Mouse (Mus musculus): Measurements from ENCODE around the gene Rbms3. TPM values are rescaled to one million over a fixed set of nuclear protein-coding genes. Genes with fewer than 3 reads are reported as not detected.

Rbms3 gene
- total RNA-seq, 2 experiments from 2014 or later: not detected

DNA sequence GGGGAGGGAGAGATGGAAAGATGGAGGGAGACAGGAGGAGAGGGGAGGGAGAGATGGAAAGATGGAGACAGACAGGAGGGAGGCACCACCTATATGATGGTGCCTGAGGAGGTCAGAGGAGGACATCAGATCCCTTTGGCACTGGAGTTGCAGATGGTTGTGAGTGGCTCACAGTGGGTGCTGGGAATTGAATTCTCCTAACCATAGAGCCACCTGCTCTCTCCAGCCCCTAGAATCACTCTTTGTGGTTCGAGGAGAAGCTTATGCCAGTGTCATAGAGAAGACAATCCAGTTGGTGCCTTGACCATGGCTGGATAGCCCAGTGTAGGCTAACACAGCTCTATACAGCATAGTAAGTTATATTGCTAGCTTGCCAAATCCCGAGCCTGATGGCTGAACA lies 137.8 kb downstream of the Rbms3 start:
- ATAC-seq (replicated peaks; ENCODE audit: poor library complexity): no peak

DNA sequence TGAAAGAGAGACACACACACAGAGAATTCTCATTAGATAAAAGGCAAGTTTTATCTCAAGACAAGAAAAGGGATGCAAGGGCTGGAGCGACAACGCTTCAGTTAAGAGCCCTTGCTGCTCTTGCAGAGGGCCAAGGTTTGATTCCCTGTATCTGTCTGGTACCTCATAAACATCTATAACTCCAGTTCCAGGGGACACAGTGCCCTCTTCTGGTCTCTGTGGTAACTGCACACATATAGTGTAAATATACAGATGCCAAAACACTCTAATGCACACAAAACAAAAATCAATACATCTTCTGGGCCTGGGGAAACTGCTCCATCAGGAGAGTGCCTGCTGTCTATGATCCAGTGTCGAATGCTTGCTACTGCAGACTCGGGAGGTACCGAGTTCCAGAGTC lies 145.3 kb downstream of the Rbms3 start:
- ATAC-seq (replicated peaks; ENCODE audit: poor library complexity): peak; percentile 52; the same call in 1 of the 2 replicates

DNA sequence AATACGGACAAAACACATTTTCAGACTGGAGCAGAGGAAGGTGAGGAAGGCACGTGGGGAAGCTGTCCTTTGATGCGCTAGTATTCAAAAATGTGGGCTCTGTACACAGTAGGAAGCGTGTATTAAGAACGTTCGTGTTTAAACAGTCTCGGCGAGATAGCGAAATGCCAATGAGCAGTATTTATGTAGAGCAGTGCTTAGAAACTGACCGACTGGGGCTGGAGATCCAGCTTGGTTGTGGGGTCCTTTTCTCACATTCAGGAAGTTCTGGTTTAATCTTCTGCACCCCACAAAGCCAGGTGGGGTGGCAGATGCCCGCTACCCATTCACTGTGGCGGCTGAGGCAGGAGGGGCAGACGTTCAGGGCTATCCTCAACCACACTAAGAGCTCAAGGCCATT lies 153.0 kb downstream of the Rbms3 start:
- ATAC-seq (replicated peaks; ENCODE audit: poor library complexity): no peak

DNA sequence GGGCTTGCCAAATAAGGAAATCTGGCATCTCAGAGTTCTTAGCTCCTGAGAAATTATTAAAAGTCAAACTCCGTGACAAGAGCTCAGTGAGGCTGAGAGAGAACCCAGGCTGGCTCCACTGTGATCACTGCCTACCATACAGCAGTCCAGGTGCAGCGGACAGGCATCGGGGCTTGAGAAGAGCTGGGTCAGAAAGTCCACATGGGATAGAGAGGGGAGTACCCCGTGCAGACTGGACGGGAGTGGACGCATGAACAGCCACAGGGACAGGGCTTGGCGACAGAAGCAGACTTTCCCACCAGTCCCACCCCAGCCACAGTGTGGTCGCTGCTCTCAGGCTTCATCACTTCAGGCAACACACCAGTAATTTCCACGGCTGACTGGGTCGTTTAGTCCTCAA lies 176.9 kb downstream of the Rbms3 start:
- ATAC-seq (replicated peaks; ENCODE audit: poor library complexity): no peak

DNA sequence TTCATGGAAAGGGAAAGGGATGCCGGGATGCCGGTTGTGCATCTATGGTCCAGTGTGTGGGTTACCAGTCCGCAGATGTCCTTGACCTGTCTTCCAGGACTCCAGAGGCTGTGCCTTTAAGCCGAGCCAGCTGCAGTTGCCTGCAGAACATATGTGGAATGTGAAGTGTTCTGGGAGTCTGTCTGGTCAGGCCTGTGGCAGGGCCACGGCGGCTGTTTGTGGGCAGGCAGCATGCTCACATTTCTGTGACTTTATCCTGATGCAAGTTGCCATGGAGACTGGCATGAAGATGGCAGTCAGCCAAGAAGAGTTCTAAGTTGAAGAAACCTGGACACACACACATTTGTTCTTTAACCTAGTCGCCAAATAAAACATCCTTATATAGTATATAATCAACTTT lies 187.1 kb downstream of the Rbms3 start:
- ATAC-seq (replicated peaks; ENCODE audit: poor library complexity): no peak

DNA sequence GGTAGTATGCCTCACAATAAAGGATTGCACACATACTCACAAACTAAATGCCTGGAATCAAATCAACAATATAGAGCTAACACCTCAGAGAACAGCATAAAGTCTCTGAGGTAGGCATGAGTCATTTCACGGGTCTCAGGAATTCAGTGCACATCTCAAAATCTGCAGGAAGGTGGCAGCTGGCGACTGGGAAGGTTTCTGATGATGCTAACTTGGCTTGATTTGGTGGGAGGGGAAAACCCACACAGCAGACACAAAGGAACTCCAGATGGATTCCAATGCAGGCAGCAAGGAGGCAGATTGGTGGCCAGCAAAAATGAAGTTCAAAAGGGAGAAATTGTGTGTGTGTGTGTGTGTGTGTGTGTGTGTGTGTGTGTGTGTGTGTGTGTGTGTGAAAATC lies 193.9 kb downstream of the Rbms3 start:
- no peak for ATAC-seq (replicated peaks; ENCODE audit: poor library complexity)

DNA sequence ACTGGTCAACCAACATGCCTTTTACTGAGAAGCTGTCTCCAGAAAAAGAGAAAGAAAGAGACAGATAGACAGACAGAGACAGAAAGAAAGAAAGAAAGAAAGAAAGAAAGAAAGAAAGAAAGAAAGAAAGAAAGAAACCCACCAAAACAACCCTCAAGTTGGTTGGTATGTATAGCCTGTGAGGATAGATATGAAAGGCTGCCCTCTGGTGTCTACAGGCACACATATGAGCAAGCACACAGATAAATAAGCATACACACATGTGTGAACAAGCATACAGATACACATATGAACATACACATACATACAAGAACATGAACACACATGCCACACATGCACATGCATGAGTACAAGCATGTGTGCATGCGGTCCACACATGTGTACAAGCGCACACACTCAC lies 199.0 kb downstream of the Rbms3 start:
- no peak for ATAC-seq (replicated peaks; ENCODE audit: poor library complexity)

DNA sequence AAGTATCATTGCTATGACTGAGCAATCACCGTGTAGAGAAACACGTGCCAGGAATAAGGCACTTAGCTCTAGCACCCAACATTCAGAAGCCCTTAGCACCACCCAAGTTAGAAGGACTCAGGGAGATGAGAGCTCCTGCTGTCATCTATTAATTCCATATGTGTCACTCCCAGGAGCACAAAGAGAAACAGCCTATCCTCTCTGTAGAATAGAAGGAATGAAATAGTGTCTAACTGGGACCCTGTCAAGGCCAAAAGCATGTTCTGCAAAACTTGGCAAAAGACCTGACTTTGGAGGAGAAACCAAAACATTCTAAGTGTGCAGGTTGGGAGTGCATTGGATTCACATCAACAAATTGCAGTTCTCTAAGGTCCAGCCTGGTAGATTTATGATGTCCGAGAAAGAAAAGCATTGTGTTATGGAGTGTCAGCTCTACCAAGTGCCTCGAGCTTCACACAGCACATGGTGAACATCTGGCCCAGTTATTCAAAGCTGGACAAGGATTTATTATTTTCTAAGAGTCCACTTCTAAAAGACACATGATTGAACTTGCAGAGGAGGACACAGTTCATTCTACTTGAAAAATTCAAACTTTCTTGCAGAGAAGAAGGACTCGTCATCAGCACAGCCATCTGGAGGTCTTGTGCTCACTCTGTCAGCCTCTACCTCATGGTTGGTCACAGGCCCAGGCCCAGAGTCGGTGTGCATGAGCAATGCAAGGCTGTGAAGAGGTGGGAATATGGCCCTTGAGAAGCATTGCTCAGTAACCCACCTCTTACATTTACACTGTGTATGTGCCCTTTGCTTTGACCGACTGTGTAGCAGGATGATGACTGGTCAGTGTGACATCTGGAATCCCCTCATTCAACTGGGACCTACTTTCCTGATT lies 200.3 kb downstream of the Rbms3 start:
- no peak for ATAC-seq (replicated peaks; ENCODE audit: poor library complexity)

DNA sequence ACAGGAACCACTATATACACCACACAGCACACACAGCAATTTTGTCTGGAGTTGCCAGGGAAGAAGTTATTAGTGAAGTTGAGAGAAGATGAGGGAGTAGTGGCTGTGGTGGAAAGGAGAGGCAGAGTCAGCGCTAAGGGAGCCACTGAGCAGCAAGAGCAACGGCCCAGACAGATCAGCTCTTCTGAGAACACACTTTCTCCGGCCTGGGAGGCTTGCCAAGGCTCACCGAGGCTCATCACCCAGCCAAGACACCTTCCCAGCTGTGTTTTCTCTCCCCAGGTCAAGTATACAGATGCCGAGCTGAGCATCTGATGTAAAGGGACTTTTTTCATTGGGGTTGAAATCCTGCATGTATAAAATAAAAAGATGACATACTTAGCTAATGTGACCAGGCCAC lies 206.5 kb downstream of the Rbms3 start:
- ATAC-seq (replicated peaks; ENCODE audit: poor library complexity): no peak

DNA sequence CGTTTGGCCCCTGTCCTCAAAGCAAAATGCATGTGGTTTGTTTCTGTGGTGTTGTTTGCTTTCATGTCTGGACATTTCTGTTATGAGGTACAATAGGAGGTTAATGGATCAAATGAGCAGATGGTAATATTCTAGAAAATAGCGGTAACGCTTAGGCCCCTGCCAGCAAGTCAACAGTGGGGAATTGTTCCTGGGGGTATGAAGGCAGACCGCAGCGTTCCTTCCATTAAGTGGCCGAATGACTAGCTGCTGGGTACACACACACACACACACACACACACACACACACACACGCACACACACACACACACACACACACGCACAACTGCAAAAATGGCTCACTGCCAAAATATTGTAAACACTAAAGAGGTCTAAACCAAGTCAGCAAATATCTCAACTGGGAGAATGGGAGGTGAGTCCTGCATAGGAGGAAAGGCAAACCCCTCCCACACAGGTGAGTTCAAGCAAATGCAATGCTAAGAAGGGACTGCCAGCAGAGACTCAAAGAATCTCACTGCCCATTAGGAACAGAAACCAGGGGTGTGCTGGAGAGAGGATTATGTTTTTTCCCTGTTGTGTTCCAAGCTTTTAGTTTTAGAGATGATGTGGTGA lies 209.7 kb downstream of the Rbms3 start:
- no peak for ATAC-seq (replicated peaks; ENCODE audit: poor library complexity)

DNA sequence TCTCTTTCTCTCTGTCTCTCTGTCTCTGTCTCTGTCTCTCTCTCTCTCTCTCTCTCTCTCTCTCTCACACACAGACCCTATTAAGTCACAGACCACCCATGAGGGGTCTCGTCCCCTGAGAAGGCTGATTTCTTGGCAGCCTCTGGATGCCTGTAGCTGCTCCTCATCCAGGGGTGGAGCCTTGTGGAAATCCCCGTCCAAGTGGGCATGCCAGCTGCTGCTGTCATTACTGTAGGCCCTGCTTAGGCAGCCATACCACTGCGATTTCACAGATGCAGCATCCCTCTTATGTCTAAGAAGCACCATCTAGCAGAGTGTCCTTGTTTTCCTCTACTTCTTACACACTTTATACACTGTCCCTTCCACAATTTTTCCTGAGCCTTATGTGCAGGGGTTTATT lies 216.5 kb downstream of the Rbms3 start:
- no peak for ATAC-seq (replicated peaks; ENCODE audit: poor library complexity)

DNA sequence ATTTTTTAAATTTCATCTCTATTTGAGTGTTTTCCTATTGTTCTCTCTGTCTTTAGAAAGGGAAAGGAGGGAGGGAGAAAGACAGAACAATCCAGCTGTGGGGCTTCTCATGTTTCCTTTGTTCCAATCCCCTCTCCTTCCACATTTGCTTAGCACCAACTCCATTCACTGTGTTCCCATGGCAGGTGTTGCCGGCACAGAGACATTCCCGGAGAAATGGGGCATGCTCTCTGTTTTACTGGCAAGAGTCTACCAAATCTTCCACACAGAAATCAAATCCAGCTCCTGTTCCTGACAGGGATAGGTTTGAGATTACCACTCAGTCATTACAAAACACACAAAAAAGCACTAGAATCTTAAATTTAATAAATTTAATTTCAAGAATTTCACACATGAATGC lies 217.1 kb downstream of the Rbms3 start:
- no peak for ATAC-seq (replicated peaks; ENCODE audit: poor library complexity)

DNA sequence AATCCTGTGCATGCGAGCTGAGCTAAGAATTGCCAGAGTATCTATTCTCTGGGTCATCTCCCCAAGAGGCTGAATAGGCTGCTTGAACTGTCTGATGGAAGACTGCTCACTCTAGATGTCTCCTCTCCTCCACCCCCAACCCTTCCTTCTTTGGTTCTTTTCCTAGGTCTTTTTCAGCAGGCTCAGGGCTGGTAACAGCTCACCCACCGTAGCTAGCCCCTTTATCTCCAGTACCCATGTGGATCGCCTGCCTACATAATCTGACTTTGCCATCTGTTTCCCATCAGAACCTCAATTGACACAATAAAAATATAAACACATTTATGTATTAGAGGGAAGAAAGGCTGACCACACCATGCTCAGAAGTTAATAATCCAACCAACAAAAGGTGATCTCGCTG lies 225.1 kb downstream of the Rbms3 start:
- 0 out of 2 replicates have a peak, but pooled peaks have one; percentile 33 for ATAC-seq (replicated peaks; ENCODE audit: poor library complexity)

DNA sequence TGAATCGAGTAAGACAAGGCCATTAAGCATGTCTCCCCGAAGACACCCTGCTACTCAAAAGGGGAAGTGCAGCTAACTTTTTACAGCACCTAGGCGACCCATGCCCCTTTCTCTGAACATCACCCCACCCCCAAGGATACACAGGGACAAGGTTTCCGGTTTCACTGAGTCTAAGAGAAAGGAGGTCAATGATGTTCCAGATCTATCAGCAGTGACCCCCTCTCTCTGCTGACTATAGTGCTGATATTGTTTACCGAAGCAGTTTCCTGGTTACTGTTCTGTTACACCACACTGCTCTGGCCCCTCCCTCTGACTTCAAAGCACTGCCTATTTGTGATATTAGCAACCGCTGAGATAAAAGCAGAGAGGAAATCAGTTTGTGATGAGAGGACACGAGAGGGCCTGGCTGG lies 229.4 kb downstream of the Rbms3 start:
- ATAC-seq (replicated peaks; ENCODE audit: poor library complexity): peak; percentile 73

DNA sequence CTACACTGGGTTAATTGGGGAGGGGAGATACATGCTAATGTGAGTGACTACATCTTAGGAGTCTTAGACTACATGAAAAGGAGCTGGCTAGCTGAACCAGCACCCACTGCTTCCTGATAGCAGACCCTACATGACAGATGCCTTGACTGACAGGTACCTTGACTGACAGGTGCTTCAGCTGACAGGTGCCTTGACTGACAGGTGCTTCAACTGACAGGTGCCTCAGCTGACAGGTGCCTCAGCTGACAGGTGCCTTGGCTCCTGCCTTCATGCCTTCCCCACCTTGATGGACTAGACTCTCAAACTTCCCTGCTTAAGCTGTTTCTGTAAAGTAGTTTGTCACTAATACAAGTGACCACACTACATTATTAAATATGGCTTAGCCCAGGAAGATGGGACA lies 232.6 kb downstream of the Rbms3 start:
- no peak for ATAC-seq (replicated peaks; ENCODE audit: poor library complexity)

DNA sequence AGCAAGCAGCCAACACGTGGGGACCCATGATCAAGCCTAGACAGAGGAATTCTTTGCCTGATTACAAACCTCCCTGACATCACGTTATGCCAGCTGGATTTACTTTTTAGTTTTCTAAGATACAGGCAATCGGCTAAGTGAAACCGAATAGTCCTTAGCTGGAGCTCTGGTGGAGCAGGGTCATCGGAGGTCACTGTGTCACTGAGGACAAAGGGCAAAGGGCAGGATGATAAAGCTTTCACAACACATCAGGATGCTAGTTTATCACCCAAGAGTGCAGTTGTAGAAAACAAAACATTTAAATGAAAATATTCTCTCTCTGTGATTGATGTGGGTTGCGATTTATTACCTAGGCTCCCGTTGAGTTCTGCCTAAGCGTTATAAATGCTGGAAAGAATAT lies 233.1 kb downstream of the Rbms3 start:
- no peak for ATAC-seq (replicated peaks; ENCODE audit: poor library complexity)

DNA sequence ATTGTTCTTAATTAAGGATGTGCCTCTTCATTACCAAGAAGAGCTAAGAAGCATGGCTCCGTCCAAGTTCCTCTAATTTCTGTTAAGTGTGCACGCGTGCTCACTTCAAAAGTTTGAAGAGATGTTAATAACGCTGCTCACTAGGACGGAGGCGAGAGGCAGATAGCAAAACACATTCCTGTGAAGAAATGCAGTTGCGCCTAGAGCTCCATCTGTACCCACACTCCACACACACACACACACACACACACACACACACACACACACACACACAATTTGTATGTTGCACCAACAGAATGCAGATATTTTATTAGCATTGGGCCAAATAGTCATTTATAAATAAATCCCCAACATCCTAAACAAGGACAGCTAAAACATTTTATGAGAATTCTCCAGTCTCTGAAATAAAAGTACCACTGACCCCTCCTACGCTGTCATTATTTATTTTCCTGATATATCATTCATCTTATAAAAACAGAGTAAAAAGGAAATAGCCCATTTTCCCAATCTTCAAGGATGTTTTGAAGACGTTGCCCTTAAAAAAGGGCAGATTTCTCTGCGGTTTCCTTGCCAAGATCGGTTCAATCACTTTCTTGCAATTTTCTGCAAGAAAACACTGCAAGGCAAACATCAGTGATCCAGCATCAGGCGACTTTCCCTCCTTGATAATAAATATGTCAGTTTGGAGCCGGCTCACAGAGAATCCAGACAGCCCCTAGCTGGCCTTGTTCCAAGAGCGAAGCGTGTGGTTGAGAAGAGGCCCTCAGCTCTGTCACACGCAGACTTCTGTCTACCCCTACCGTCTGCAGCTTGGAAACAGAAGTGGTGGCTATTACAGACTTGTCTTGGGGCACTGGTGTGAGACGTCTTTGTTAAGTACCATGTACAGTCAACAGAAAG lies 235.8 kb downstream of the Rbms3 start:
- no peak for ATAC-seq (replicated peaks; ENCODE audit: poor library complexity)

DNA sequence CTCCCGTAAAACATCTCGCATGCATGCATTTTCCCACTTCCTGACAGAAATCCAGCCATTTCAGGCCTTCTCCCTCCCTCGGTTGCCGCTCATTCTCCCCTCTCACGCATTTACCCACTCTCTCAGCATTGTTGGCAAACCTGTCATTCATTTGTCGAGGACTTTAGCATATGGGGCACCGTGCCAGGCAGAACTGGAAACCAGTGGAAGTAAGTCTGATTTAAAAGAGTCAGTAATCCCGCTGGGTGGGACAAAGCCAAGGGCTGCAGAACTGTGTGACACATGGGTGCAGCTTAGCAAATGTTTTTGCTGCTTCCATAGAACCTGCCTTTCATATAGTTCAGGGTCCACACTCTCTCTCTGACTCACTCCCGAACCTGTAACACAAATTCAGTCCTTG lies 241.7 kb downstream of the Rbms3 start:
- ATAC-seq (replicated peaks; ENCODE audit: poor library complexity): no peak

DNA sequence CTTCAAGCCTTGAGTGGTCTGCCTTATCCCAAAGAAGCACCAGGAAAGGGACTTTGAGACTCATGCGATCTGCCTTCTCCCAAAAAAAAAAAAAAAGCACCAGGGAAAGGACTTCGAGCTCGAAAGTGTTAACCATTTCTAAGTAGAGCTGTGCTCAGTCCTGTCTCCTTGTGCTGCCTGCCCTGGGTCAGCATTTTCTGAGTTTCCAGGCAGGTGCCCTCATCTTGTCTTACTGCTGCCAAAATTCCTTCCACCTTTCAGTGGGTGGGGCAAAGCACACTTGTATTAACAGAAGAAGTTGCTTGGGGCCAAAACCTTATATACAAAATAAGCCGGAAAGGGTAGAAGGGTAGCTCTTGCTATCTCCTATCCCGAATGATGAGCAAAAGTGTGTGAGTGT lies 248.8 kb downstream of the Rbms3 start:
- no peak for ATAC-seq (replicated peaks; ENCODE audit: poor library complexity)

DNA sequence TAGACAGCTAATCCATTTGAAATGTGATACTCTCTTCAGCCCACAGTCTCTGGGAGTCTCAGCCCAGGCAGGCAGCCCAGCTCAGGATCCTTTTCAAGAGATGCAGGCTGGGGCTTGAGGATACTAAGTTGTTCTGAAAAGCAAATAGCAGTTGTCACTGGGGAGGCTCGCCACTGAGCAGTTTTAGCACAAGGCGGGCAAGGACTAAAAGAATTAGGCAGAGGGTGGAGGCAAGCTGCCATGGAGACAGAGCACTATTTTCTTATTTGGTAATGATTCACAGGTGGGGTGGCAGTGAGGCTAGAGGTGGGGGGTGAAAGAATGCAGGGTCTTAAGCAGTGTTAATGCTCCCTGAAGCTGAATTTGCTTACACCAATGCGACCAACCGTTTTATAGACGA lies 249.6 kb downstream of the Rbms3 start:
- no peak for ATAC-seq (replicated peaks; ENCODE audit: poor library complexity)

DNA sequence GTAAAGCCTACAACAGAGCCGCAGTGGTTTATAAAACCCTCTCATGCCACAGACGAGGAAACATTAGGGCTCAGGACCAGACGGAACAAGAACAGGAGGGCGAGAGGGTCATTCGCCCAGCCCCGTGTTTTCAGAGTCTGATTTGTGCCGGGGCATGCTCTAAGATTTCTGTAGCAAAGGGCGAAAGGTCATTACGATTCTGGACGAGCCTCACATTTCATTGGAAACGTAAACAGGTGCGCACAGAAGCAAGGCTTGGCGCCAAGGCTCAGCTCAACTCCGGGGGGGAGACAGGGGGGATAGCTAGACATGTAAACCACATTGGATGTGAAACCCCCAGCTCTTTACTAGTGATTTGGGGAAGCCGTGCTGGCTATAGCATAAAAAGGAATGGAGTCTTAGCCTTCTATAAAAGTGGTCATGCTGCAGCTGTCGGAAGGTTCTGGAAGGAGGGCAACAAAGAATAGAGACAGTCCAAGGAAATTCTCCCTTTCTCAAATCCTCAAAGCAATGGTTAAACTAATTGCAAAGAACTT lies 250.2 kb downstream of the Rbms3 start:
- ATAC-seq (replicated peaks; ENCODE audit: poor library complexity): no peak
